Mouse (Mus musculus) spleen, embryonic (tissue): ENCODE data around the gene Gm11444.

Experiments
- CTCF ChIA-PET: fragments of 350-600 bp; sonication (Branson Sonifier 250); formaldehyde crosslinking; loops from one replicate; lab custom pipeline; 2022; lab: Charles Lee

The Gm11444 gene

DNA sequence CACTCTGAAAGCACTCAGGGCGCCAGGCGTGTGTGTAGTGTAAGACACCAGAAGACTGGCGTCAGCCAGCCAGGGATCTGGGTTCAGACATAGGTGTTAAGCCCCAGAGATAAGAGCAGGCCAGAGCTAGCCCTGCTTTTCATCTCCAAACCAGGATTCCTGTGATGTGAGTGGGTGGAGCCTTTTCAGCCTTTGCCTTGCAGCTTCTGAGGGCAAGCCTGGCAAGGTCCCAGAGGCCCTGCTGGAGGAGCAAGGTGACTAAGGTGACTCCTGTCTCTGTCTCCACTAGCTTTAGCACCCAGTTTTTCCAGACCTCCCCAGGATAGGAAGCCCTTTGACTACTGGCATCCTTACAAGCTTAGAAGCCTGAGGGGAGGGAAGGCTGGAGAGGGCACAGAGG is 31.7 kb downstream of the Gm11444 start:
- CTCF ChIA-PET = interaction anchor here (0.6 kb wide), 1 partner anchor 41 kb away, joined by 6 read pairs; no protein-coding TSS in a partner anchor

GRCm38 (mm10) chr11:85816471-85816870 is 33.7 kb downstream of the Gm11444 start:
- CTCF ChIA-PET = no interaction called here

- CTCF ChIA-PET = no interaction called here
These were observed 35.5 kb downstream of the Gm11444 start for GRCm38 (mm10) chr11:85814678-85815077.

GRCm38 (mm10) chr11:85812201-85812966 is 37.7 kb downstream of the Gm11444 start:
- CTCF ChIA-PET = no interaction called here

- CTCF ChIA-PET = no interaction called here
These were observed 38.5 kb downstream of the Gm11444 start for GRCm38 (mm10) chr11:85811676-85812075.

- CTCF ChIA-PET = no interaction called here
These were observed 38.9 kb downstream of the Gm11444 start for GRCm38 (mm10) chr11:85811229-85811628.

GRCm38 (mm10) chr11:85807353-85807752 is 42.8 kb downstream of the Gm11444 start:
- CTCF ChIA-PET = no interaction called here

DNA sequence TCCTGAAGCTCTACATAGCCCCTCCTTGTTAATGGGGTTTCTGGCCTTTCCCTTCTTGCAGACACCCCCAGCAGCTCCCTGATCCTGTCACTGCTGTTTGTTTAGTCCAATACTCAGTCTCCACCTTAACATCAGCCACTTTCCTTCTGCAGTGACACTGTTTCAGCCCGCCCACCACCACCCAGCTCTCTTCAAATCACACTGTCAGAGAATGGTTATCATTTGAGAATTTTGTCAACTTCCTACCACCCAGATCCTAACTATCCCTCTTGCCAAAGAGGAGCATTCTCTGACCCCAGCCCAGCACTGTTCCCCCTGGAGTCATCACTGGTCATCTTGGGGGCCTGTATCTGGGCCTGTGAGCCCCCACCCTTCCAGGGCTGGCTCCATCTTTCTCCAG is 44.4 kb downstream of the Gm11444 start:
- CTCF ChIA-PET = no interaction called here

DNA sequence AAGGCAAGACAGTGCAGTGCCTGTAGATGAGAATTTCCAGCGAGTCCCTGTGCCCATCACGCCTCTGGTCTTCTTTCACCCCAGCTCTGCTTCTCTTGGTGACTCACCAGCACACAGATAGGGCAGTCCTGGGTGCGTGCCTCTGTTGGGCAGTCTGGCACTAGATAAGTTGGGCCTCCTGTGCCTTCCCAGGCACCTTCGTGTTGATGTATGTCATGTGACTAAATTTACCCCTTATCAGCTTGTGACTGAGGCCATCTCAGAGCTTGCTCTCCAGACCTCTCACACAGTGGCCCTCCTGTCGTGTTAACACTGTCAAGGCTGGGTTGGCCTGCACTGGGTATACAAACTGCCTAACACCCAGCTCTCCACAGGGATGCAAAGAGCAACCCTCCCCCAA is 46.1 kb downstream of the Gm11444 start:
- CTCF ChIA-PET = interaction anchor here (0.6 kb wide), 1 partner anchor 1669 kb away, joined by 7 read pairs; no protein-coding TSS in a partner anchor

GRCm38 (mm10) chr11:85800380-85800779 is 49.8 kb downstream of the Gm11444 start:
- CTCF ChIA-PET = no interaction called here

DNA sequence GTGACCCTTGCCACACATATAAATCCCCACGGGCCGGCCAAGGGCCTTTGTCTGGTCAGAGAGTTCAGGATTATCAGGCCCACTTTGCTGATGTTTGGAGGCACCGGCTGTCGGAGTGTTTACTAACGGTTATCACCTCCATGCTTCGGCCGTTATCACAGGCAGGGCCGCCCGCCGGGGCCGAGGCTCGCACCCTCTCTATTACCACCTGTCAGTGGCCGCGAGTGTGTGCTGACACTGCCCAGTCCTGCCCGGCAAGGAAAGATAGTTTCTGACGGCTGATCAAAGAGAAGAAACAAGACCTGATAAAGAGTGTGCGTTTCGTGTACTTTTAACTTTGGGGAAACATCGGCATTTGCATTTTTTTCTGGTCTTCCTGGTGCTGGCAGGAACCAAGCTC is 50.3 kb downstream of the Gm11444 start:
- CTCF ChIA-PET = no interaction called here

GRCm38 (mm10) chr11:85799456-85799855 is 50.7 kb downstream of the Gm11444 start:
- CTCF ChIA-PET = no interaction called here
